Mouse (Mus musculus): ENCODE data around the gene Gm39566.

Gene Gm39566

GRCm38 (mm10) chr11:69837952-69838713 is 23.0 kb upstream of the Gm39566 start, which contains the start of gene Tmem256:
TSS of gene Tmem256 (plus strand) at chr11:69838514.
- DNase-seq (ENCODE audit: low read depth, low spot score) = peak; percentile 95
- H3K27me3 ChIP-seq (ENCODE audit: control insufficient read depth, insufficient read depth, low read length, poor library complexity, severe bottlenecking) = no peaks in the 10 kb centered on the region
- no peaks in the 10 kb centered on the region for H3K36me3 ChIP-seq (ENCODE audit: control insufficient read depth, insufficient read depth, low read length, poor library complexity, severe bottlenecking)

GRCm38 (mm10) chr11:69837604-69837951 is 22.5 kb upstream of the Gm39566 start, which contains the start of gene Nlgn2:
TSS of gene Nlgn2 (minus strand) at chr11:69837784.
- Histone ChIP-seq H3K36me3 (ENCODE audit: control insufficient read depth, insufficient read depth, low read length, poor library complexity, severe bottlenecking) (no peaks in the 10 kb centered on the region), H3K27me3 (ENCODE audit: control insufficient read depth, insufficient read depth, low read length, poor library complexity, severe bottlenecking) (no peaks in the 10 kb centered on the region)
- DNase-seq (ENCODE audit: low read depth, low spot score) = no peak

- Histone ChIP-seq H3K27me3 (ENCODE audit: control insufficient read depth, insufficient read depth, low read length, poor library complexity, severe bottlenecking) (no peaks in the 10 kb centered on the region), H3K36me3 (ENCODE audit: control insufficient read depth, insufficient read depth, low read length, poor library complexity, severe bottlenecking) (no peaks in the 10 kb centered on the region)
- DNase-seq (ENCODE audit: low read depth, low spot score) = peak; percentile 18
Observed at GRCm38 (mm10) chr11:69836703-69837576, 21.8 kb upstream of the Gm39566 start.

GRCm38 (mm10) chr11:69835966-69836335 is 20.9 kb upstream of the Gm39566 start:
- Histone ChIP-seq H3K27me3 (ENCODE audit: control insufficient read depth, insufficient read depth, low read length, poor library complexity, severe bottlenecking) (no peaks in the 10 kb centered on the region), H3K36me3 (ENCODE audit: control insufficient read depth, insufficient read depth, low read length, poor library complexity, severe bottlenecking) (no peaks in the 10 kb centered on the region)
- DNase-seq (ENCODE audit: low read depth, low spot score) = peak; percentile 18

- no peaks in the 10 kb centered on the region for H3K36me3 ChIP-seq (ENCODE audit: control insufficient read depth, insufficient read depth, low read length, poor library complexity, severe bottlenecking)
- no peak for DNase-seq (ENCODE audit: low read depth, low spot score)
- H3K27me3 ChIP-seq (ENCODE audit: control insufficient read depth, insufficient read depth, low read length, poor library complexity, severe bottlenecking) = no peaks in the 10 kb centered on the region
Observed at GRCm38 (mm10) chr11:69835326-69835965, 20.3 kb upstream of the Gm39566 start.

- H3K36me3 ChIP-seq (ENCODE audit: control insufficient read depth, insufficient read depth, low read length, poor library complexity, severe bottlenecking) = no peaks in the 10 kb centered on the region
- peak; percentile 67 for DNase-seq (ENCODE audit: low read depth, low spot score)
Observed at GRCm38 (mm10) chr11:69834001-69834549, 19.0 kb upstream of the Gm39566 start.

GRCm38 (mm10) chr11:69833554-69833953 is 18.5 kb upstream of the Gm39566 start:
- no peak for DNase-seq (ENCODE audit: low read depth, low spot score)
- Histone ChIP-seq H3K27me3 (ENCODE audit: control insufficient read depth, insufficient read depth, low read length, poor library complexity, severe bottlenecking) (no peaks in the 10 kb centered on the region), H3K36me3 (ENCODE audit: control insufficient read depth, insufficient read depth, low read length, poor library complexity, severe bottlenecking) (no peaks in the 10 kb centered on the region)

More at GRCm38 (mm10) chr11:69834001-69834549, 19.0 kb upstream of the Gm39566 start:
- no peaks in the 10 kb centered on the region for H3K27me3 ChIP-seq (ENCODE audit: control insufficient read depth, insufficient read depth, low read length, poor library complexity, severe bottlenecking)

- DNase-seq (ENCODE audit: low read depth, low spot score) = no peak
- Histone ChIP-seq H3K36me3 (ENCODE audit: control insufficient read depth, insufficient read depth, low read length, poor library complexity, severe bottlenecking) (no peaks in the 10 kb centered on the region), H3K27me3 (ENCODE audit: control insufficient read depth, insufficient read depth, low read length, poor library complexity, severe bottlenecking) (no peaks in the 10 kb centered on the region)
Observed at GRCm38 (mm10) chr11:69828832-69829231, 13.7 kb upstream of the Gm39566 start.

- DNase-seq (ENCODE audit: low read depth, low spot score) = no peak
- H3K27me3 ChIP-seq (ENCODE audit: control insufficient read depth, insufficient read depth, low read length, poor library complexity, severe bottlenecking) = no peaks in the 10 kb centered on the region
- H3K36me3 ChIP-seq (ENCODE audit: control insufficient read depth, insufficient read depth, low read length, poor library complexity, severe bottlenecking) = no peaks in the 10 kb centered on the region
Observed at GRCm38 (mm10) chr11:69823456-69823855, 8.4 kb upstream of the Gm39566 start.

GRCm38 (mm10) chr11:69822080-69822479 is 7.0 kb upstream of the Gm39566 start, which contains the start of gene Spem1:
TSS of gene Spem1 (minus strand) at chr11:69822180.
- no peak for DNase-seq (ENCODE audit: low read depth, low spot score)
- Histone ChIP-seq H3K36me3 (ENCODE audit: control insufficient read depth, insufficient read depth, low read length, poor library complexity, severe bottlenecking) (no peaks in the 10 kb centered on the region), H3K27me3 (ENCODE audit: control insufficient read depth, insufficient read depth, low read length, poor library complexity, severe bottlenecking) (no peaks in the 10 kb centered on the region)

- Histone ChIP-seq H3K36me3 (ENCODE audit: control insufficient read depth, insufficient read depth, low read length, poor library complexity, severe bottlenecking) (no peaks in the 10 kb centered on the region), H3K27me3 (ENCODE audit: control insufficient read depth, insufficient read depth, low read length, poor library complexity, severe bottlenecking) (no peaks in the 10 kb centered on the region)
- no peak for DNase-seq (ENCODE audit: low read depth, low spot score)
Observed at GRCm38 (mm10) chr11:69818871-69819270, 3.8 kb upstream of the Gm39566 start.

- DNase-seq (ENCODE audit: low read depth, low spot score) = no peak
- no peaks in the 10 kb centered on the region for H3K36me3 ChIP-seq (ENCODE audit: control insufficient read depth, insufficient read depth, low read length, poor library complexity, severe bottlenecking)
- no peaks in the 10 kb centered on the region for H3K27me3 ChIP-seq (ENCODE audit: control insufficient read depth, insufficient read depth, low read length, poor library complexity, severe bottlenecking)
Observed at GRCm38 (mm10) chr11:69818365-69818764, 3.3 kb upstream of the Gm39566 start, which contains the start of gene Spem2. TSS of gene Spem2 (minus strand) at chr11:69818465.

GRCm38 (mm10) chr11:69816520-69816919 is 1.4 kb upstream of the Gm39566 start:
- H3K27me3 ChIP-seq (ENCODE audit: control insufficient read depth, insufficient read depth, low read length, poor library complexity, severe bottlenecking) = no peaks in the 10 kb centered on the region
- H3K36me3 ChIP-seq (ENCODE audit: control insufficient read depth, insufficient read depth, low read length, poor library complexity, severe bottlenecking) = no peaks in the 10 kb centered on the region
- no peak for DNase-seq (ENCODE audit: low read depth, low spot score)

GRCm38 (mm10) chr11:69810280-69810679 is 4.8 kb downstream of the Gm39566 start:
- Histone ChIP-seq H3K36me3 (ENCODE audit: control insufficient read depth, insufficient read depth, low read length, poor library complexity, severe bottlenecking) (no peaks in the 10 kb centered on the region), H3K27me3 (ENCODE audit: control insufficient read depth, insufficient read depth, low read length, poor library complexity, severe bottlenecking) (no peaks in the 10 kb centered on the region)
- no peak for DNase-seq (ENCODE audit: low read depth, low spot score)
